Mouse (Mus musculus): ENCODE measurements at regions not wholly inside any gene's neighbourhood (a gene's known extent, or its start where the extent isn't known, plus 50 kb on each side); places are given as distances from the start of the nearest gene placed in this dataset.

GRCm38 (mm10) chr1:137774586-137774985 lies 400.9 kb downstream of the Ptprc start:
- TF ChIP-seq CHD1 (IDR thresholded peaks at IDR 0.05; ENCODE audit: low read depth, low read length) (no peak), NRF1 (IDR thresholded peaks at IDR 0.05; ENCODE audit: insufficient read depth, low read depth, low read length, poor library complexity, severe bottlenecking) (no peak), POLR2A (IDR thresholded peaks at IDR 0.05; ENCODE audit: control insufficient read depth in 1 of 2, insufficient read depth in 1 of 2, low read depth in 1 of 2, low read length in 2 of 2, poor library complexity in 1 of 2) (no peak), CTCF (IDR thresholded peaks at IDR 0.05 in 2 of 3, conservative IDR thresholded peaks at IDR 0.05 in 1 of 3; ENCODE audit: control insufficient read depth in 1 of 3, insufficient read depth in 1 of 3, low read depth in 2 of 3, low read length in 3 of 3, poor library complexity in 1 of 3, severe bottlenecking in 1 of 3) (no peak)

All from MEL (cell line).